Mouse (Mus musculus): ENCODE data around the gene Dbf4. TPM values are rescaled to one million over a fixed set of nuclear protein-coding genes. Genes with fewer than 3 reads are reported as not detected.

The Dbf4 gene
- polyA plus RNA-seq, 1 experiment from 2014 or later: 65.7 TPM

- Histone ChIP-seq H3K27ac (ENCODE audit: low read depth, low read length) (no peak overlapping the region), H3K4me3 (ENCODE audit: low read depth, low read length) (no peak overlapping the region), H3K9me3 (ENCODE audit: control insufficient read depth, low read length) (no peaks in the 10 kb centered on the region), H3K36me3 (ENCODE audit: control insufficient read depth, insufficient read depth, low read length) (no peaks in the 10 kb centered on the region), H3K9ac (ENCODE audit: low read depth, low read length) (no peak overlapping the region), H3K4me2 (replicated peaks; ENCODE audit: low read depth, low read length) (no peak overlapping the region; the same call in 1 of the 2 replicates), H3K4me1 (replicated peaks; ENCODE audit: control insufficient read depth, insufficient read depth, low read length) (no peaks in the 10 kb centered on the region), H3K27me3 (ENCODE audit: control insufficient read depth, insufficient read depth, low read length) (no peaks in the 10 kb centered on the region)
- no peak for DNase-seq (ENCODE audit: low spot score)
- no peak for ATAC-seq (ENCODE audit: low FRiP score)
- 84% methylated on average over 5 of the region's 5 CpGs for WGBS
These were observed 53.7 kb downstream of the Dbf4 start for GRCm38 (mm10) chr5:8368781-8369180.

GRCm38 (mm10) chr5:8368328-8368692, 54.2 kb downstream of the Dbf4 start:
- Histone ChIP-seq H3K27ac (ENCODE audit: low read depth, low read length) (no peak overlapping the region), H3K27me3 (ENCODE audit: control insufficient read depth, insufficient read depth, low read length) (no peaks in the 10 kb centered on the region), H3K9me3 (ENCODE audit: control insufficient read depth, low read length) (no peaks in the 10 kb centered on the region), H3K4me3 (ENCODE audit: low read depth, low read length) (peak overlapping the region; percentile 72), H3K9ac (ENCODE audit: low read depth, low read length) (no peak overlapping the region), H3K4me1 (replicated peaks; ENCODE audit: control insufficient read depth, insufficient read depth, low read length) (no peaks in the 10 kb centered on the region), H3K36me3 (ENCODE audit: control insufficient read depth, insufficient read depth, low read length) (no peaks in the 10 kb centered on the region), H3K4me2 (replicated peaks; ENCODE audit: low read depth, low read length) (peak overlapping the region; percentile 79)
- DNase-seq (ENCODE audit: low spot score) (no peak), ATAC-seq (ENCODE audit: low FRiP score) (peak; percentile 25)
- WGBS: 44% methylated on average over 7 of the region's 7 CpGs

DNA sequence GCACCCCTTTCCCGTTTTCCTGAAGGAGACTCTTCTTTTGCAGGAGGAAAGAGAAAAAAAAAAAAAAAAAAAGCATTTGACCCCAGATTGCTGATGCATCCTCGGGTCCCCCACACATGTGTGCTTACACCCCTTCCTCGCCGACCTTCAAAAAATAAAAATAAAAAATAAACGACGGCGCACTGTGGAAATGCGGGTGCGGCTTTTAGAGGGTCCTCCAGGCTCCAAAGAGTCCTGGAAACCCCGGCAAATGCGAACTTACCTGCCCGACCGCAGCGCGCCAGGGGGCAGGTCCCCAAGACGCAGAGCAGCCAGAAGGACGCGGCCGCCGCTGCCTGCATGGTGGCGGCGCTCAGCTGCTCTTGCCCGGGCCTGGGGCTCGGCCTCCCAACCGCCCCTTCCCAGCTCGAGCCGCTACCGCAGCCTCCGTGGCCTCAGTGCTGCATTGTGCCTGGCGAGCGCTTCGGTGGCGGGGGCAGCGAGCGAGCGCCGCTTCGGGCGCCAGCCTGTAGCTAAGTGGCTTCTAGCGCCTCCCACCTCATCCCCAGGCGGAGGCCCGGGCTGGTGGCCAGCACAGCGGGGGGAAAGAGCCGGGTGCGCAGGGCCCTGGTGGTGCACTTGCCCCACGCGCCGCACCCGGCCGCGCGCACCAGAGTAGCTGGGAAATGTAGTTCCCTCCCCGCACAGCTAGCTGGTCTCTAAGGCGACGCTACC, 54.7 kb downstream of the Dbf4 start, which contains the start of gene Adam22:
TSS of gene Adam22 (minus strand) at position 547 of the 714 bp plus-strand sequence.
- ATAC-seq (ENCODE audit: low FRiP score) (peak; percentile 96), DNase-seq (ENCODE audit: low spot score) (peak; percentile 80)
- peak within 1 kb of the TSS; percentile 79 for H3K27ac ChIP-seq (ENCODE audit: low read depth, low read length)
- peak within 1 kb of the TSS; percentile 80 for H3K9ac ChIP-seq (ENCODE audit: low read depth, low read length)
- no peaks in the 10 kb centered on the region for H3K36me3 ChIP-seq (ENCODE audit: control insufficient read depth, insufficient read depth, low read length)
- H3K27me3 ChIP-seq (ENCODE audit: control insufficient read depth, insufficient read depth, low read length): no peaks in the 10 kb centered on the region
- peak within 1 kb of the TSS; percentile 79 for H3K4me2 ChIP-seq (replicated peaks; ENCODE audit: low read depth, low read length)
- no peaks in the 10 kb centered on the region for H3K9me3 ChIP-seq (ENCODE audit: control insufficient read depth, low read length)
- no peaks in the 10 kb centered on the region for H3K4me1 ChIP-seq (replicated peaks; ENCODE audit: control insufficient read depth, insufficient read depth, low read length)
- H3K4me3 ChIP-seq (ENCODE audit: low read depth, low read length): peak within 1 kb of the TSS; percentile 72
- WGBS: under 1% methylated on average over 53 of the region's 55 CpGs

- Histone ChIP-seq H3K4me2 (replicated peaks; ENCODE audit: low read depth, low read length) (peak overlapping the region; percentile 79), H3K4me1 (replicated peaks; ENCODE audit: control insufficient read depth, insufficient read depth, low read length) (no peaks in the 10 kb centered on the region), H3K27ac (ENCODE audit: low read depth, low read length) (peak overlapping the region; percentile 79; the same call in 1 of the 2 replicates), H3K4me3 (ENCODE audit: low read depth, low read length) (peak overlapping the region; percentile 72), H3K9me3 (ENCODE audit: control insufficient read depth, low read length) (no peaks in the 10 kb centered on the region), H3K27me3 (ENCODE audit: control insufficient read depth, insufficient read depth, low read length) (no peaks in the 10 kb centered on the region), H3K9ac (ENCODE audit: low read depth, low read length) (peak overlapping the region; percentile 80), H3K36me3 (ENCODE audit: control insufficient read depth, insufficient read depth, low read length) (no peaks in the 10 kb centered on the region)
- WGBS: 2% methylated on average over 24 of the region's 25 CpGs
- peak; percentile 54 for DNase-seq (ENCODE audit: low spot score)
- ATAC-seq (ENCODE audit: low FRiP score): peak; percentile 64
These were observed 55.5 kb downstream of the Dbf4 start for GRCm38 (mm10) chr5:8366771-8367613.

DNA sequence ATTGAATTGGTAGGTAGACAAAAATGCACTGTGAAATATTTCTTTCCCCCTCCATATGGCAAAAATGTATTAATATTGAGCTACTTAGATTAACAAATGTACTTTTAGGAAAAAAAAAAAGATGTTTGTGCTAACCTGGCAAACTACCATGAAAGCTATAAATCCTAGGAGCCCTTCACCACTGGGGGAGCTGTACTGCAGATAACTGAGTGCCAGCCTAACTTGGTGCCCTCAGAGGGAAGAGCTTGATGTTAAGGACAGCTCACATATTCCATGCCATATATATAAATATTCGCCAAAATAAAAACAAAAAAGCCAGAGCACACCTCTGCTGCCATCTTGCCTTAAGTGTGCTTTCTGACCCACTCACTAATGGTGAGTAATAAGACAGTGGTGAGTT, 60.2 kb downstream of the Dbf4 start:
- DNase-seq (ENCODE audit: low spot score) (peak; percentile 9), ATAC-seq (ENCODE audit: low FRiP score) (no peak)
- Histone ChIP-seq H3K9ac (ENCODE audit: low read depth, low read length) (no peak overlapping the region), H3K4me1 (replicated peaks; ENCODE audit: control insufficient read depth, insufficient read depth, low read length) (no peaks in the 10 kb centered on the region), H3K4me2 (replicated peaks; ENCODE audit: low read depth, low read length) (no peak overlapping the region), H3K9me3 (ENCODE audit: control insufficient read depth, low read length) (no peaks in the 10 kb centered on the region), H3K36me3 (ENCODE audit: control insufficient read depth, insufficient read depth, low read length) (no peaks in the 10 kb centered on the region), H3K27ac (ENCODE audit: low read depth, low read length) (no peak overlapping the region), H3K4me3 (ENCODE audit: low read depth, low read length) (no peak overlapping the region), H3K27me3 (ENCODE audit: control insufficient read depth, insufficient read depth, low read length) (no peaks in the 10 kb centered on the region)
- 72% methylated on average over 1 of the region's 1 CpGs for WGBS

DNA sequence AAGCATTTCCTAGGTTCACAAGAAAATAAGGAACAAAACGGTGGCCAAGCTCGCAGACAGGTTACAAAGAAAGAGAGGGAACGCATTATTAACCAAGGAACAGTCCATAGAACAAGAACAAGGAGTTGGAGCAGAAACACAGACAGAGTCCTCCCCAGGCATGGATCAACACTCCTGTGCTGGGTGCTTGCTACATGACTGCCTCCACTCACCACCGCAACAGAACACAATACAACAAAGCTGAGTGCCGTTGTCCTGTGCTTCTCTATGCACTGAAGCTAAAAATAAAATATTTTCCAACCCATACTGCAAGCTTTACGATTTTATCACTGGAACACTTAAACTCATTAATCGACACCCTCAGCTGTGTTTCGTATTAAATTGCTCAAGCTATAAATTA, 64.8 kb downstream of the Dbf4 start:
- no peaks in the 10 kb centered on the region for H3K9me3 ChIP-seq (ENCODE audit: control insufficient read depth, low read length)
- H3K36me3 ChIP-seq (ENCODE audit: control insufficient read depth, insufficient read depth, low read length): no peaks in the 10 kb centered on the region
- no peaks in the 10 kb centered on the region for H3K4me1 ChIP-seq (replicated peaks; ENCODE audit: control insufficient read depth, insufficient read depth, low read length)
- DNase-seq (ENCODE audit: low spot score) (no peak), ATAC-seq (ENCODE audit: low FRiP score) (no peak)
- no peak overlapping the region for H3K27ac ChIP-seq (ENCODE audit: low read depth, low read length)
- H3K27me3 ChIP-seq (ENCODE audit: control insufficient read depth, insufficient read depth, low read length): no peaks in the 10 kb centered on the region
- no peak overlapping the region for H3K9ac ChIP-seq (ENCODE audit: low read depth, low read length)
- H3K4me3 ChIP-seq (ENCODE audit: low read depth, low read length): no peak overlapping the region
- no peak overlapping the region for H3K4me2 ChIP-seq (replicated peaks; ENCODE audit: low read depth, low read length)
- 77% methylated on average over 8 of the region's 8 CpGs for WGBS

DNA sequence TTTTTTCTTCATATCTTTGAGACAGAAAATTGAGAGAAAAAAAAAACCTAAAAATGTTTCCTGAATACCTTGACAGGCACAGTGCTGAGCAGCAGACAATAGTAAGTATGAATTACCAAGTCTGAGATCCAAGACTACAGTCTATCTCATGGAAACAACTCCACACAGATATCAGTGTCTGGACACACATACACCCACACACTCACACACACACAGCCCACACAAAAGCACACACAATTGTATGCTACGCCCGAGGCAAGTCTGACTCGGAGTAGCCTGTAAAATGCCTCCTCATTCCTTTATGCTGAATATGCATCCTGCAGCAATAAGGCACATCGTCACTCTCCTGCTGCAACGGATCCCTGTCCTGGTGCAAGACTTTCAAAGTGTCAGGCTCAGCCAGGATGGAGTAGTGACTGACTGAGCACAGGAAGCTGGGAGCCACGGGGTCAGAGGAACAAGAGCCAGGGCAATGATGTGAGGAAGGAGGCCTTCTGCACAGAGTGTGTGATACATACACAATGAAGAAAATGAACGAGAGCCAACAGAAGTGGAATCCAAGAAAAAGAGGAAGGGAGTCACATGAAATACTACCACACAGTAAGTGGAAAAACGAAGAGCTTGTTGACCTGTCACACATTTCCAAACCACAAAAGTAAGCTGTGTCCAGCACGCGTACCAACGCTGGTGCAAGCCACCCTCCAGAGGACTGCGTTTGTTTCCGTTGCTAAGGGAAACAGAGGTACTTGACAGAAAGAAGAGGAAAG, 65.4 kb downstream of the Dbf4 start:
- DNase-seq (ENCODE audit: low spot score): no peak
- Histone ChIP-seq H3K36me3 (ENCODE audit: control insufficient read depth, insufficient read depth, low read length) (no peaks in the 10 kb centered on the region), H3K4me3 (ENCODE audit: low read depth, low read length) (no peak overlapping the region), H3K27me3 (ENCODE audit: control insufficient read depth, insufficient read depth, low read length) (no peaks in the 10 kb centered on the region), H3K4me2 (replicated peaks; ENCODE audit: low read depth, low read length) (no peak overlapping the region), H3K9ac (ENCODE audit: low read depth, low read length) (no peak overlapping the region), H3K9me3 (ENCODE audit: control insufficient read depth, low read length) (no peaks in the 10 kb centered on the region), H3K27ac (ENCODE audit: low read depth, low read length) (no peak overlapping the region), H3K4me1 (replicated peaks; ENCODE audit: control insufficient read depth, insufficient read depth, low read length) (no peaks in the 10 kb centered on the region)
- ATAC-seq (ENCODE audit: low FRiP score): no peak
- 60% methylated on average over 13 of the region's 13 CpGs for WGBS

- Histone ChIP-seq H3K27ac (ENCODE audit: low read depth, low read length) (no peak overlapping the region), H3K4me3 (ENCODE audit: low read depth, low read length) (no peak overlapping the region), H3K4me2 (replicated peaks; ENCODE audit: low read depth, low read length) (no peak overlapping the region), H3K4me1 (replicated peaks; ENCODE audit: control insufficient read depth, insufficient read depth, low read length) (no peaks in the 10 kb centered on the region), H3K36me3 (ENCODE audit: control insufficient read depth, insufficient read depth, low read length) (no peaks in the 10 kb centered on the region), H3K9ac (ENCODE audit: low read depth, low read length) (no peak overlapping the region), H3K9me3 (ENCODE audit: control insufficient read depth, low read length) (no peaks in the 10 kb centered on the region), H3K27me3 (ENCODE audit: control insufficient read depth, insufficient read depth, low read length) (no peaks in the 10 kb centered on the region)
- DNase-seq (ENCODE audit: low spot score) (no peak), ATAC-seq (ENCODE audit: low FRiP score) (no peak)
- 64% methylated on average over 2 of the region's 2 CpGs for WGBS
These were observed 66.2 kb downstream of the Dbf4 start for GRCm38 (mm10) chr5:8356326-8356725.
